Mouse (Mus musculus): ENCODE data around the gene Rdh16f2.
"Not testable (repeated sequence)": the region's sequence is repeated elsewhere in the genome, so short reads cannot be mapped to it uniquely, and the experiment has no call there.

DNA sequence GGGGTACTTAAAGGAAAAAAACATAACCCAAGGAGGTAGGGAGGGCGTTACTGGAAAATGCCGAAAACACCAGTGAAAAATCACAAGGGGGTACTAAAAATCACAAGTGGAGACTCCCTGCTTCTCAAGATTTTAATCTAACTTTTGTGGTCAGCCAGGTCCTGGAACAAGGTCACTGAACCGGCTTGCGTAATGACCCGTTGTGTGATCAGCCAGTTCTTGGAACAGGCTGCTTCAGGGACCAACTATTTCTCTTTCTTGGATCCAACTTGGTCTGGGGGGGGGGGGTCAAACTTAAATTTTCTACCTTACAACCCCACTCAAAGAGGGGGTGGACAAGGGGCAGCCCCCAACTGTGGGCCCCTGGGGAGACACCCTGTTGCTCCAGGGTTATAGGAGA is 28.5 kb upstream of the Rdh16f2 start:
- not testable (repeated sequence) for TF ChIP-seq MYOD1 (IDR thresholded peaks at IDR 0.05; ENCODE audit: control insufficient read depth, insufficient read length, low read depth); CTCF (IDR thresholded peaks at IDR 0.05; ENCODE audit: control insufficient read depth, insufficient read depth, insufficient read length); USF1 (IDR thresholded peaks at IDR 0.05; ENCODE audit: low read depth); MAX (IDR thresholded peaks at IDR 0.05)

All from C2C12 (cell line).